Mouse (Mus musculus) limb, embryonic 13.5 days (tissue): ENCODE results near the gene Rimklb. TPM values are rescaled to one million over a fixed set of nuclear protein-coding genes. Genes with fewer than 3 reads are reported as not detected.

Experiments
- polyA plus RNA-seq: library from polyadenylated mRNA; unstranded; fragments of >200 nt; fragmentation: Nextera tagmentation; extraction: Ambion mirVana; gene quantifications from 2 replicates; pipeline ENCODE4 v1.2.1, GENCODE M21; 2015

Gene Rimklb
- polyA plus RNA-seq, 1 experiment from 2014 or later, result 38.8 TPM

Other genes starting within 250 kb of the Rimklb start
- gene Klrg1, start 215.9 kb downstream of the Rimklb start, polyA plus RNA-seq, result 0.22 and 0.27 TPM in 2 replicates
- 77.6 and 79.1 TPM in 2 replicates for gene M6pr, start 190.0 kb downstream of the Rimklb start, polyA plus RNA-seq
- gene Phc1, start 158.2 kb downstream of the Rimklb start, polyA plus RNA-seq, result 26.1 and 28.4 TPM in 2 replicates
- gene Mfap5, start 7.1 kb upstream of the Rimklb start, polyA plus RNA-seq, result 6.6 and 6.8 TPM in 2 replicates
- 0.32 and 0.43 TPM in 2 replicates for gene Aicda, start 55.0 kb upstream of the Rimklb start, polyA plus RNA-seq
- gene Apobec1, start 103.7 kb upstream of the Rimklb start, polyA plus RNA-seq, result 2.4 and 3.7 TPM in 2 replicates
- 0.13 and 0.14 TPM in 2 replicates for gene Gdf3, start 111.3 kb upstream of the Rimklb start, polyA plus RNA-seq
- gene Dppa3, start 127.6 kb upstream of the Rimklb start, polyA plus RNA-seq, result not detected in 2 replicates
- 0.25 and 0.37 TPM in 2 replicates for gene Nanog, start 208.7 kb upstream of the Rimklb start, polyA plus RNA-seq